Mouse (Mus musculus) layer of hippocampus, postnatal 25 days (tissue): ENCODE data around the gene Pdilt. TPM values are rescaled to one million over a fixed set of nuclear protein-coding genes. Genes with fewer than 3 reads are reported as not detected.
A peak's percentile ranks its signal among the peaks of the same experiment; 100 is the strongest.

Experiments used
- DNase-seq, 2 experiments: peaks; one replicate each; pipeline ENCODE4 v3.0.0; 2022; ENCODE audit warnings: mixed read lengths in 2 of 2, low spot score in 1 of 2; ENCODE audit errors: extremely low spot score in 1 of 2
- total RNA-seq, 2 experiments: library from RNA; stranded (reverse); gene quantifications; 2 replicates each; pipeline ENCODE4 v1.2.3; 2021

Pdilt gene
- total RNA-seq, 2 experiments from 2014 or later = not detected

DNA sequence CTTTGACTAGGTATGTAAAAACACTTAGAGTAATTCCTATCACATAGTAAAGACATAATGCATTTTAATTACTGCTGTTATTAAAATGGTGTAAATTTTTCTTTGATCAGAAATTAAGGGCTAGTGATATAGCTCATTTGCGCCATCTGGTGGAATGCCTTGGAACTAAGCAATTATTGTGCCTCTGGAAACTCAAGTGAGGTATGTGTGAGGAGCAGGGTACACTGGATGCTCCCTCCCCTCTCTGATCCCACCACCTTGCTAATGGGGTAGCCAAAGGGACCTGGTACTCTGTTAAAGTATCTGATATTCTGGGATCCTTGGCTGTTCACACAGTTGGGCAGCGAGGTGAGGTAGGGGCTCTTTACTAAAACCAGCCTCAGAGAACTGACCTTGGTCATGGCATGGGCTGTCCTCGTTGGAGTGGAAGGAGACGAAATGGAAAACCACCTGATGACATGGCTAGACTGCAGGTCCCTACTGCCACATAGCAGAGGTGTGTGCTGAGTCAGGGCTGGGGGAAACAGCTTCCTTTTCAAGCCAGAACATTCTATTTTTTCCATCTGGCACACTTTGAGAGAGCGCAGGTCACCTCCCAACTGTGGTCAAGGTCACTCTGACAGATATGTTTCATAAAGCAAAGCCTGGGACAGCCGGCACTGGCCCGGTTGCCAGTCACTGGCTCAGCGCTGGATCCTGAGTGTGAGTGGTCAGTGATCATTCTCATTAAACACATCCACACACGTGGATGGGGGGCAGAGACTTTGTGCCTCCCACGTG is 7.6 kb downstream of the Pdilt start:
- peak; percentile 59 to 88 for DNase-seq

DNA sequence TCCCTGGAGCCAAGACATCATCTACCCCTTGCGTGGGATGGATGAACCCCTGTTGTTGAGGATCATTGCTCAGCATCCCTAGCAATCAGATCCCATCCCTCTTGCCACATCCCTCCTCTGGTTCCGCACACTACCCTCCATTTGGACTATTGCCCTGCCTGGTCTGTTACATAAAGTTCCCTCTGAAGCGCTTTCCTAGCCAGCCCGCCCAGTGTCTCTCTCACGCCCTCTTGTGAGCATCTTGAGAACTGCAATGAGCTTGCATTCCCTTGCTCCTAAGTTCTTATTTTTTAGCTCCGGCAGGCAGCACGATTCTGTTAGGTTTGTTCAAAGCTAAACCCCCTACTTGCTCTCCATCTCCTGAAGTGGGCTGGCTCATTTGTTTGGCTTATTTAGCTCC is 10.2 kb downstream of the Pdilt start:
- peak; percentile 19 to 67 for DNase-seq

DNA sequence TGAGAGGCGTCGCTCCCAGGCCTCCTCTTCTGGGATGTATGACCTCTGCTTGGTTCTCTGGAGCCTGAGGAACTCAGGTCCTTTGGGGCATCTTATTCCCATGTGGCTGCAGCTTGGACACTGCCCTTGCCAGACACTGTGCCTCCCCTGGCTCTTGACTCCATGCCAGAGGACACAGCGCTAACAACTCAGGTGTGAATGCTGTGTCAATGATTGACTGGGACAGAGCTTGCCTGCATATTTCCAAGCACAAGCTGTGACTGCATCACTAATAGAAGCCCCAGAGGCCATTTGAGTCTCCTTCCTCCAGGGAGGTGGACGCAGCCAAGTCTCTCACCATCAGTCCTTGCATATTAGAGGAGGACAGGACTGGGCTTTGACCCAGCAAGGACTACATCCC is 12.1 kb downstream of the Pdilt start:
- DNase-seq = no peak

DNA sequence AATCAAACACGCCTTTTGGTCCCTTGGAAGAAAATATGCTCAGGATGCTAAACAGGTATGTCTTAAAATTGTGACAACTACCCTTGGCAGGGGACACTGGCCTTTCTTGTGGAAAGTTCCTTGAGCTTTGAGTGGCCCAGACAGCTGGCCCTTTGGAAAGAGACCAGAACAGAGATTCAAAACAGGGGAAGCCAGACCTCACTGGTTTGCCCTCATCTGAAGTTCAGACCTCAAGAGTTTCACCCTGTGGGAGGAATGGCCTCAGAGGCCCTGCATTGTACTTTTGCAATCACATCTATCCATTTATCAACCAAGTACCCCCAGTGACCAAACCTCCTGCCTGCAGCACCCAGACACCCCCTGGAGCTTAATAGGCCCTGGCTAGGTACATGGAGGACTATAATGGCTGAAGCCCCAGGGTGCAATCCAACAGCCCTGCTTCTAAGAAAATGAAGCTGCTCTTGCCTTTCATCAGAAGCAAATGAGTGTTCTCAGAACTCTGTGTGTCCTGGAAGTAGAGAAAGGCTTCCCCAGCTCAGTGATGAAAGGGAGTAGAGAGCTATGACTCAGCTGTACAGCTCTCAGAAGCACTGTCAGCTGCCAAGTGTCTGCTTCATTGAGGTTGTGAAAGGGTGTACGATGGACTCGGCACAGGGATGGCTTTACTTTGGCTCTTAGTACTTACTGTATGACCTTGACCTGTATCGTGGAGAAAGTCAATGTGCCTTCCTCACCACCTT is 33.1 kb downstream of the Pdilt start:
- no peak for DNase-seq

DNA sequence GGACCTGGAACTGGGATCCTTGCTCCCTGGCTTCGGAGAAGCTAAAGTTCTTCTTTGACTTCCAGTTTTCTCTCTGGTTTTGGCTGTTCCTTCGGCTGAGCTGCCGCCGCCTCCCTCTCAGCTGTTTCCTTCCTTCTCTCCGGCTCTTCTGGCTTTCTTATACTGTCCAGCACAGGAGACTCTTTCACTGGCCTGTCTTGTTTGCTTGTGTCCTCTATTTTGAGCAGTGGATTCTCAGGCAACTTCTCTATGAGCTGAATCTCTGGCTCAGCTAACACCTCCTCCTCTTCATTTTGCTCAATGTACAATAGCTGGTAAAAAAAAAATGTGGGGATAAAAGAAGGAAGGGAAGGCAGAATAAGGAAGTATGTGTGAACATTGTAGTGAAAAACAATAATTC is 36.6 kb downstream of the Pdilt start:
- DNase-seq = no peak

DNA sequence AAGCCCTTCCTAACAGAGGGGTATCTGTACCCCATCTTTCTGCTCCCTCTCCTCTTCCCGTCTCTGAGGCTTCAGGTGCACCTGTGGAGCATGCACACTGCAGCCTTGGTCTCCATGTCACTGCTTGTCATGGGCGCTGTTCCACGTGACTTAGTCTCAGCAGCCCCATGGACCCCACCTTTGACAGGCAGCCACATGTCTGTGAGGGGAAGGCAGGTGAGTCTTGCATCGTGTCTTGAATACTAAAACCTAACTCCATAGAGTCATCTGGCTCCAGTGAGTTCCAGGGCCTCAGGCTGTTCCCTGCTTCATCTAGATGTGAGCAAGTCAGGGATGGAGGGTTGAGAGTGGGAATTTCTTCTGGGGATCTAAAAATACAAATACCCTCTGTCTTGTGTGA is 39.1 kb downstream of the Pdilt start:
- DNase-seq = no peak

DNA sequence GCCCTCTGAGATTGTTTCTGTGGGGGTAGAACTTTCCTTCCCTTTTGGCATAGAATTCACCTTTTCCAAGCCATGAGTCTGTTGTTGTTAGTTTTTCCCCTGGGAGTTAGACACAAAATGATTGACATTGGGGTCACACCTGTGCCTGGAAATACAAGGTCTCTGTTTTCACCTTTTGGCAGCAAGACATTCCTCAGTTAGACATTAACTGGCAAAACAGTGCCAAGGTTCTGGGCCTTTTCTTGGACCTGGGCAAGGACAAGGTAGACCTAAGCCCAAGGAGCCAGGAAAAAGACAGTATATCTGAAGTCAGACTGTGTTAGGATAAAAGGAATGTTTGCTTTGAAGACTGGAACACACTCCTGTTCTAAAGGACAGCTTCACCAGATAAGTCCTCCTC is 44.0 kb downstream of the Pdilt start, which contains the start of gene Umod:
TSS of gene Umod (minus strand) at position 27 of the 400 bp plus-strand sequence.
- DNase-seq = no peak

DNA sequence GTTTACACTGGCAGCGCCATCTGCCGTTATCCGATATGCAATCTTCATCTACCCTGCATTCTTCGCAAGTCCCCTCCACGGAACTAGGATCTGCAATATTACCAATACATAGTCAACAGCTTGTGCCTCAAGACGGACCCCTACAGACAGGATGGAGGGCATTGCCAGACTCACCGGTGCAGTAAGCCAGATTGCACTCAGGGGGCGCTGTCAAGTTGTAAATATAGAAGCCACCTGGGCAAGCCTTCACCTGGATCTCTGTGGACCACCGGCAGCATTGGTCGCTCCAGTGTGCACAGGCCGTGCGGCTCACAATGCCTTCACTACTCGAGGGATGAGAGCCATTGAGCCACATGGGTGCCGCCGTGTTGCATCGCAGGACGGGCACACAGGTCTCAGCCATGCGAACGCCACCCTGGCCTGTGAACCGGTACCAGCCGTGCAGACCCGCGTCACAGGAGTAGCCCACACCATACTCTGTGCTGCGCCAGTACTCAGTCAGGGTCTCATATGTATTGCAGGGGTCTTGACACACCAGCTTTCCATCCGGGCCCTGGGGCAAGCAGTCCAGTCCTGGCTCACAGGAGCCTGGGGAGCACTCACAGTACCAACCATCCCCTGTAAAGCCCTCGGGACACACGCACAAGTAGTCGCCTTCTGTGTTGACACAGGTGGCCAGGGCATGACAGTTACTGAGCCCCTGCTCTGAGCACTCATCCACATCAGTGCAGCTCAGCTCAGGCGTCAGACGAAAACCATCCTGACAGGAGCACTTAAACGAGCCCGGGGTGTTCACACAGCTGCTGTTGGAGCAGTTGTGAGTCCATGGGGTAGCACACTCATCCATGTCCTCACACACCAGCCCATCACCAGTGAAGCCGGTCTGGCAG is 46.5 kb downstream of the Pdilt start:
- DNase-seq = no peak

DNA sequence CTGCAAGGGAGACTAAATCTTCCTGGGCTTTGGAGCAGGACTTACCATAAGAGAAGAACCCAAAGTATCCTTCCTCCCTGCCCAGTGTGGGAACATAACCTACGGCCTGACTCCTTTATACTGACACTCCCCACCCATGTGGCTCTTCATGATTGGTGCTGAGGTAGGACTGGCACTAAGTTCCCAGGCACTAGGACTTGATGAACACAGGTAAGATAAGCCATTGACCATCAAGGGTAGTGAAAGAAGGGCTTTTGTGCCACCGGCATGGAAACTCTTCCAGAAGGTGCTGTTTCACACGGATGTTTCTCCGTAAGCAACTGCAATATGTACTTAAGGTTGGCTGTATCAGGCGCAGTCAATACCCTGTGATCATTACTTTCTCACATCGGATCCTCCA is 64.1 kb downstream of the Pdilt start, which contains the start of gene Gp2:
TSS of gene Gp2 (minus strand) at position 101 of the 400 bp plus-strand sequence.
- no peak for DNase-seq

DNA sequence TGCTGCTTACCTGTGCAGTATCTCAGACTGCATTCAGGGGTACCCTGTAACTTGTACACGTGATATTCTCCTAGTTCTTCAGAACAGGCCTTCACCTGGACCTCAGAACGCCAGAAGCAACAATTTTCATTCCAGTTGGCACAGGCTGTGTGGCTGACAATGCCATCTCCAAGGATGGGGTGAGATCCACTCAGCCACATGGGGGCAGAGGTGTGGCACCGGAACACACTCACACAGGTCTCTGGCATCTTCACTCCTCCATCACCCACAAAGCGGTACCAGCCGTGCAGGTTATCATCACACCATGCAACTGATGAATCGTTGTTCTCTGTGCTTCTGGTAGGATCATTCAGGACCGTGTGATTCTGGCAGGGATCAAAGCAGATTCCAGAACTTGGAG is 69.1 kb downstream of the Pdilt start:
- DNase-seq = no peak

DNA sequence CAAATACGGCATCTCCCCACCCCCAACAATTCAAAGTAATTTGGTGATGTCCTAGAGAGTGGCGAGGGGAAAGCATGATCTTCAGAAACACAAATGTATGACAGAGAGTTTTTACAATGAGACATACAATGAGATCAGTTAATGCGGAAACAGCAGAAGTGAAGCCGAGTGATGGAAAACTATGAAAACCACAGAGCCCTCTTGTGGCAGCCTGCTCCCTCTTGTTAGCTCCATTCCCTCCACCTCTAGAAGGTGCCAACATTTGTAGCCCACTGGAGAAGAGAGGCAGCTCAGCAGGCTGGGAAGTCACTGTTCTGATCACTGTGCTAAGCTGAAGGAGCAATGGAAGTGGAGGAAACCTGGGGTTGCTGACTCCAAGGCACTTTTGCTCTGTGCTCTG is 79.4 kb downstream of the Pdilt start:
- peak in 1 of 2 experiments; percentile 33 for DNase-seq

DNA sequence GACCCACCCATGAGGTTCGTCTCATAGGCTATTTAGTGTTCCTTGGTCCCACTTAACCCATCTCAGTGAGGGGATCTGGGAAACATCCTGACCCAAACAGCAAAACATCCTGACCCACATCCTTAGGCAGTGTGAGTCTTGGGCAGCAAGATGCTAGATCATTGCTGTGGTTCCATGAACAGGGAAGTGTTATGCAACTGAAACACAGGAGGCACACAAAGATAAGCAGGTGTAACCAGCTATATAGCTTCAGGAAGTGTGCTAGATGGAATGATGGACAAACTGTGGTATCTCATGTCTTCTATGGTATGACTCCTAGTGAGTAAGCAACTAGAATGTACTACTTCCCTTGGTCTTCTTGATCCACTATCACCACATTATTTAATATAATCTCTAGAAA is 81.4 kb downstream of the Pdilt start:
- no peak for DNase-seq

Other genes starting within 250 kb of the Pdilt start
- not detected for gene Gp2, start 64.2 kb downstream of the Pdilt start, total RNA-seq
- not detected for gene Umod, start 44.2 kb downstream of the Pdilt start, total RNA-seq
- gene Acsm5, start 4.0 kb downstream of the Pdilt start, total RNA-seq = under 1 TPM; 0.45 to 0.71 TPM
- gene Acsm2, start 30.9 kb upstream of the Pdilt start, total RNA-seq = not detected
- not detected for gene Acsm1, start 83.5 kb upstream of the Pdilt start, total RNA-seq
- not detected for gene Acsm4, start 166.5 kb upstream of the Pdilt start, total RNA-seq
- gene Thumpd1, start 197.3 kb upstream of the Pdilt start, total RNA-seq = 10 to 100 TPM; 45.8 to 46.0 TPM
- not detected for gene Acsm3, start 237.4 kb upstream of the Pdilt start, total RNA-seq